Mouse (Mus musculus): ENCODE data around the gene Sec24c. TPM values are rescaled to one million over a fixed set of nuclear protein-coding genes. Genes with fewer than 3 reads are reported as not detected.
A peak's percentile ranks its signal among the peaks of the same experiment; 100 is the strongest.

Sec24c gene
- polyA plus RNA-seq, 1 experiment from 2014 or later = 93.3 TPM

- no peaks in the 10 kb centered on the region for H3K27me3 ChIP-seq
- 83% methylated on average over 6 of the region's 6 CpGs for WGBS
- ATAC-seq (ENCODE audit: insufficient number of reproducible peaks, insufficient read depth, low FRiP score, low TSS enrichment, low read depth) = no peak
- H3K4me3 ChIP-seq = no peak overlapping the region
- no peak overlapping the region for H3K27ac ChIP-seq
- no peak overlapping the region for H3K4me2 ChIP-seq
- no peaks in the 10 kb centered on the region for H3K4me1 ChIP-seq
- peak overlapping the region; percentile 27; the same call in 1 of the 2 replicates for H3K9ac ChIP-seq
- peaks cover 93% of the 10 kb centered on the region for H3K36me3 ChIP-seq
- H3K9me3 ChIP-seq = no peaks in the 10 kb centered on the region
These were observed 51.7 kb downstream of the Sec24c start for GRCm38 (mm10) chr14:20725660-20726339.

- Histone ChIP-seq H3K4me2 (no peak overlapping the region), H3K4me3 (no peak overlapping the region), H3K27ac (no peak overlapping the region), H3K9ac (no peak overlapping the region), H3K4me1 (peaks cover 13% of the 10 kb centered on the region), H3K36me3 (peaks cover 63% of the 10 kb centered on the region), H3K27me3 (no peaks in the 10 kb centered on the region), H3K9me3 (no peaks in the 10 kb centered on the region)
- WGBS = 91% methylated on average over 9 of the region's 9 CpGs
- ATAC-seq (ENCODE audit: insufficient number of reproducible peaks, insufficient read depth, low FRiP score, low TSS enrichment, low read depth) = no peak
These were observed 55.8 kb downstream of the Sec24c start for GRCm38 (mm10) chr14:20729871-20730270.

DNA sequence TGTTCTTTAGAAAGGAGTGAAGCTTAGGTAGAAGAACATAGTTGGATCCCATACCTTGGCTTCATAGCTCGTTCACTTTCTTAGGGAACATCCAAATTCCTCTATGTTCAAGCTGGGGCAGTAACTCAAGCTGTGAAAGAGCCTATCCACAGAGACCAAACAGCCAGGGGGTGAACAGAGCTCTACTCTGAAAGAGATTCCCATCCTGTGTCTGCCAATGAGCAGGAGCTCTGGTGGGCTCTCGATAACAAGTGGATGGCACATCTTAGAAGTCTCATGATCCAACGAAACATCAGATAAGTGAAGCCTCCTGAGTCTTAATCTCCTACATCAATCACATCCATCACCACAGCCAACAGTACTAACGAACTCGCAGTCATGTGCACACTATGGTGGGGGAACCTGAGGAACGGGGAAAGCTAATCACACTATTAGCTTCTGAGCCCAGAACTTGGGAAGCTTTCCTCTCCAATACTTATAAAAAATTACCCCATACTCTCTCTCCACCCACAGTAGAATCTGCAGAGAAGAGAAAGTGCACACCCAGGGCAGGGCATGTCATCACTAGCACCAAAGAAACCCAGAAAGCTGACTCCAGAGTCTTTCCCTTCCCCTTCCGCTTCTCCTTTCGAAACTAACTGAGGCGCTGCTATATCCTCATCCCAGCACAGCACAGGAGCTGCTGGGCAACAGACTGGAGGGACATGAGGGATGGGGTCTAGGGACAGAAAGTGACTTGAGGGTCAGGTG is 56.9 kb downstream of the Sec24c start:
- Histone ChIP-seq H3K4me1 (peaks cover 22% of the 10 kb centered on the region), H3K27me3 (no peaks in the 10 kb centered on the region), H3K9me3 (no peaks in the 10 kb centered on the region), H3K36me3 (peaks cover 59% of the 10 kb centered on the region), H3K4me3 (no peak overlapping the region), H3K27ac (no peak overlapping the region), H3K4me2 (no peak overlapping the region), H3K9ac (no peak overlapping the region)
- 90% methylated on average over 9 of the region's 9 CpGs for WGBS
- ATAC-seq (ENCODE audit: insufficient number of reproducible peaks, insufficient read depth, low FRiP score, low TSS enrichment, low read depth) = no peak

- H3K27ac ChIP-seq = peak overlapping the region; percentile 94; the same call in 1 of the 2 replicates
- no peak for ATAC-seq (ENCODE audit: insufficient number of reproducible peaks, insufficient read depth, low FRiP score, low TSS enrichment, low read depth)
- peak overlapping the region; percentile 80 for H3K4me2 ChIP-seq
- peak overlapping the region; percentile 87 for H3K9ac ChIP-seq
- 49% methylated on average over 12 of the region's 12 CpGs for WGBS
- no peaks in the 10 kb centered on the region for H3K27me3 ChIP-seq
- peaks cover 60% of the 10 kb centered on the region for H3K36me3 ChIP-seq
- peak overlapping the region; percentile 83 for H3K4me3 ChIP-seq
- peaks cover 32% of the 10 kb centered on the region for H3K4me1 ChIP-seq
- H3K9me3 ChIP-seq = no peaks in the 10 kb centered on the region
These were observed 59.2 kb downstream of the Sec24c start for GRCm38 (mm10) chr14:20733041-20733951.

DNA sequence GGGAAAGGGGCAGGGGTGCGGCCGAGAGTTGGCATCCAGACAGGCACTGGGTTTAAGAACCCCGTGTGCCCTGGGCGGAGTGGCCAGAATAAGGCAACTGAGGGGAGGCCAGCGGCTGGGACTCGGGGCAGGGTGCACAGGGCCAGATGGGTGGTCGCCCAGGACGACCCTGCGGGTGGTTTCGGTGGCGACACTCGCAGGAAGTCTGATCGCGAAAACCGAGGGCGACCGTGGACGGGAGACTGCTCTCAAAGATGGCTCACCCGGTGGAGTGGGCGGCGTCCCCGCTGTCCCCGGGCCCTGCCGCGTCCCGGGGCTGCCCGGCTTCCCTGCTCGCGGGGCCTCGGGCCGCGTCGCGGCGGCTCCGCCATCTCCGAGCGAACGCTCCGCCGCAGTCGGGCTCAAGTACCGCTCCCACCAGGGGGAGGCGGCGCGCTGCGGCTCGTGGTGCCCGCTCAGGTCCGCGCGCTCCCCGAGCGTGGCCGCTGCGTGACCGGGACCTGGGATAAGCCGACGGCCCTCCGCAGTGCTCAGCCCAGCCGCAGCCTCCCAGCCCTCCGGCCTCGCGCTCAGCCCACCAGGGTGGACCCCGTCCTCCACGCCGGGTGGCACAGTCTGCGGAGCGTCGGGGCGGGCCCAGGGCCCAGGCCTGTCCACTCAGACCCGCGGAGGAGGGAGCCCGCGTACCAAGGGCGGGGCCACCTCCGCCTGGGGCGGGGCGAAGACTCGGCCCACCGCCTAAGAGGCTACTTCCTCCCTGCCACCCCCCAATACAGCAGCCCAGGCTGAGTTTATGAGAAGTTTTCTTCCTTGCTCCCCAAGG is 60.1 kb downstream of the Sec24c start, which contains the start of gene Ndst2:
Ndst2 (minus strand) TSS at position 611 of the 823 bp plus-strand sequence.
- peak within 1 kb of the TSS; percentile 80 for H3K4me2 ChIP-seq
- H3K4me3 ChIP-seq = peak within 1 kb of the TSS; percentile 83
- ATAC-seq (ENCODE audit: insufficient number of reproducible peaks, insufficient read depth, low FRiP score, low TSS enrichment, low read depth) = peak; percentile 96
- H3K27ac ChIP-seq = peak within 1 kb of the TSS; percentile 94
- H3K27me3 ChIP-seq = no peaks in the 10 kb centered on the region
- H3K9me3 ChIP-seq = no peaks in the 10 kb centered on the region
- peaks cover 61% of the 10 kb centered on the region for H3K36me3 ChIP-seq
- under 1% methylated on average over 80 of the region's 81 CpGs for WGBS
- H3K4me1 ChIP-seq = peaks cover 40% of the 10 kb centered on the region
- peak within 1 kb of the TSS; percentile 87 for H3K9ac ChIP-seq

- Histone ChIP-seq H3K4me2 (peak overlapping the region; percentile 80), H3K36me3 (peaks cover 61% of the 10 kb centered on the region)
These were observed 60.9 kb downstream of the Sec24c start for GRCm38 (mm10) chr14:20735052-20735451.

GRCm38 (mm10) chr14:20735892-20736390 is 61.8 kb downstream of the Sec24c start:
- Histone ChIP-seq H3K4me1 (peaks cover 46% of the 10 kb centered on the region), H3K27ac (no peak overlapping the region), H3K4me2 (no peak overlapping the region), H3K36me3 (peaks cover 61% of the 10 kb centered on the region), H3K9me3 (no peaks in the 10 kb centered on the region), H3K27me3 (no peaks in the 10 kb centered on the region), H3K4me3 (no peak overlapping the region), H3K9ac (no peak overlapping the region)
- no peak for ATAC-seq (ENCODE audit: insufficient number of reproducible peaks, insufficient read depth, low FRiP score, low TSS enrichment, low read depth)
- WGBS = 85% methylated on average over 13 of the region's 13 CpGs

More at GRCm38 (mm10) chr14:20735052-20735451, 60.9 kb downstream of the Sec24c start:
- H3K9ac ChIP-seq = no peak overlapping the region
- H3K9me3 ChIP-seq = no peaks in the 10 kb centered on the region
- H3K27ac ChIP-seq = peak overlapping the region; percentile 94
- peaks cover 40% of the 10 kb centered on the region for H3K4me1 ChIP-seq
- ATAC-seq (ENCODE audit: insufficient number of reproducible peaks, insufficient read depth, low FRiP score, low TSS enrichment, low read depth) = no peak
- no peaks in the 10 kb centered on the region for H3K27me3 ChIP-seq
- H3K4me3 ChIP-seq = no peak overlapping the region
- 70% methylated on average over 2 of the region's 2 CpGs for WGBS

GRCm38 (mm10) chr14:20737306-20737705 is 63.2 kb downstream of the Sec24c start:
- Histone ChIP-seq H3K4me3 (no peak overlapping the region), H3K4me2 (no peak overlapping the region), H3K27me3 (no peaks in the 10 kb centered on the region), H3K27ac (peak overlapping the region; percentile 62; the same call in 1 of the 2 replicates), H3K9ac (no peak overlapping the region; the same call in 1 of the 2 replicates), H3K9me3 (no peaks in the 10 kb centered on the region), H3K4me1 (peaks cover 48% of the 10 kb centered on the region), H3K36me3 (peaks cover 67% of the 10 kb centered on the region)
- 32% methylated on average over 14 of the region's 14 CpGs for WGBS
- ATAC-seq (ENCODE audit: insufficient number of reproducible peaks, insufficient read depth, low FRiP score, low TSS enrichment, low read depth) = no peak

DNA sequence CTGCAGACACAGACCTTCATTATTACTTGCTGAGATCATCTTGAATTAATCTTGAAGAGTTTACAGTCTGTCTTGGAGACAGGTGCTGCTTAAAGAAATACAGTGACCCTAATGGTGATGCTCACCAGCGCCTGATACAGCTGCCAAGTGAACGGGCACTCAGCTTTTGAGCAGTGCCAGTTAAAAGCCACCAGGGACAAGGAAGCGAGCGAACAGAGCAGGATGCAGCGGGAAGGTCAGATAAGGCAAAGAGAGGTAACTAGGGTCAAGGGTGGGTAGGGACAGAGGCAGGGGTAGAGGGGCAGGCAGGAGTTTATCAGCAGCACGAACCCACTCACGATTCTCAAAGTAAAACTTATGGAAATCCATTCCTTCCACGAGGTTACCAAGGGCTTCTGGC is 64.4 kb downstream of the Sec24c start:
- no peak for ATAC-seq (ENCODE audit: insufficient number of reproducible peaks, insufficient read depth, low FRiP score, low TSS enrichment, low read depth)

GRCm38 (mm10) chr14:20741301-20741700 is 67.2 kb downstream of the Sec24c start:
- H3K27ac ChIP-seq = no peak overlapping the region
- ATAC-seq (ENCODE audit: insufficient number of reproducible peaks, insufficient read depth, low FRiP score, low TSS enrichment, low read depth) = no peak
- no peaks in the 10 kb centered on the region for H3K27me3 ChIP-seq
- peaks cover 89% of the 10 kb centered on the region for H3K36me3 ChIP-seq
- no peak overlapping the region for H3K4me2 ChIP-seq
- WGBS = 89% methylated on average over 9 of the region's 9 CpGs
- H3K4me3 ChIP-seq = no peak overlapping the region
- 0 out of 2 replicates have a peak overlapping the region, but pooled peaks have one; percentile 21 for H3K9ac ChIP-seq
- no peaks in the 10 kb centered on the region for H3K9me3 ChIP-seq
- H3K4me1 ChIP-seq = peaks cover 32% of the 10 kb centered on the region

More for the DNA sequence above, 64.4 kb downstream of the Sec24c start:
- H3K9me3 ChIP-seq = no peaks in the 10 kb centered on the region
- H3K27ac ChIP-seq = peak overlapping the region; percentile 34
- no peak overlapping the region for H3K4me3 ChIP-seq
- no peaks in the 10 kb centered on the region for H3K27me3 ChIP-seq
- H3K36me3 ChIP-seq = peaks cover 75% of the 10 kb centered on the region
- 81% methylated on average over 8 of the region's 8 CpGs for WGBS
- 0 out of 2 replicates have a peak overlapping the region, but pooled peaks have one; percentile 17 for H3K9ac ChIP-seq
- H3K4me2 ChIP-seq = no peak overlapping the region
- peaks cover 41% of the 10 kb centered on the region for H3K4me1 ChIP-seq

Measured in embryonic facial prominence, embryonic 13.5 days (tissue).